Mouse (Mus musculus) lung, postnatal 0 days (tissue): ENCODE data around the gene Aym1.

Experiments
- CTCF ChIP-seq: IDR thresholded peaks from 2 replicates; pipeline ENCODE4 v1.5.1; 2016; ENCODE audit warnings: antibody characterized with exemption, mild to moderate bottlenecking
- EP300 ChIP-seq: IDR thresholded peaks from 2 replicates; pipeline ENCODE4 v1.6.1; 2016; ENCODE audit warnings: antibody characterized with exemption, mild to moderate bottlenecking, control low read depth

- TF ChIP-seq CTCF (no peak), EP300 (no peak)
Measured at GRCm38 (mm10) chr5:113309491-113310376, 47.4 kb upstream of the Aym1 start.
